Mouse (Mus musculus): ENCODE data around the gene Xylb.
A peak's percentile ranks its signal among the peaks of the same experiment; 100 is the strongest.

Xylb gene

GRCm38 (mm10) chr9:119401801-119402214, 44.6 kb downstream of the Xylb start, which contains the start of gene Acvr2b:
Acvr2b (plus strand) TSS chr9:119402118.
- DNase-seq (ENCODE audit: extremely low spot score) = peak; percentile 97

- DNase-seq (ENCODE audit: extremely low spot score) = peak; percentile 66
Observed at GRCm38 (mm10) chr9:119402253-119403235, 45.4 kb downstream of the Xylb start.

- DNase-seq (ENCODE audit: extremely low spot score) = peak; percentile 81
Observed at GRCm38 (mm10) chr9:119403236-119403641, 46.1 kb downstream of the Xylb start.

GRCm38 (mm10) chr9:119404090-119404489, 46.9 kb downstream of the Xylb start:
- no peak for DNase-seq (ENCODE audit: extremely low spot score)

GRCm38 (mm10) chr9:119407884-119408283, 50.7 kb downstream of the Xylb start:
- no peak for DNase-seq (ENCODE audit: extremely low spot score)

GRCm38 (mm10) chr9:119408898-119409664, 51.9 kb downstream of the Xylb start:
- DNase-seq (ENCODE audit: extremely low spot score) = no peak

GRCm38 (mm10) chr9:119409864-119410263, 52.7 kb downstream of the Xylb start:
- DNase-seq (ENCODE audit: extremely low spot score) = no peak

GRCm38 (mm10) chr9:119418025-119418424, 60.8 kb downstream of the Xylb start:
- no peak for DNase-seq (ENCODE audit: extremely low spot score)

- DNase-seq (ENCODE audit: extremely low spot score) = no peak
Observed at GRCm38 (mm10) chr9:119419852-119420438, 62.8 kb downstream of the Xylb start.

- DNase-seq (ENCODE audit: extremely low spot score) = no peak
Observed at GRCm38 (mm10) chr9:119425217-119425975, 68.2 kb downstream of the Xylb start.

- no peak for DNase-seq (ENCODE audit: extremely low spot score)
Observed at GRCm38 (mm10) chr9:119425976-119426415, 68.8 kb downstream of the Xylb start.

- no peak for DNase-seq (ENCODE audit: extremely low spot score)
Observed at GRCm38 (mm10) chr9:119426483-119426882, 69.3 kb downstream of the Xylb start.

GRCm38 (mm10) chr9:119430311-119430710, 73.1 kb downstream of the Xylb start:
- DNase-seq (ENCODE audit: extremely low spot score) = peak; percentile 70

- DNase-seq (ENCODE audit: extremely low spot score) = no peak
Observed at GRCm38 (mm10) chr9:119435855-119436254, 78.7 kb downstream of the Xylb start.

- DNase-seq (ENCODE audit: extremely low spot score) = no peak
Observed at GRCm38 (mm10) chr9:119438065-119438464, 80.9 kb downstream of the Xylb start.

- no peak for DNase-seq (ENCODE audit: extremely low spot score)
Observed at GRCm38 (mm10) chr9:119438498-119439000, 81.4 kb downstream of the Xylb start.

Data from embryo, embryonic 9.5 days (tissue).